Mouse (Mus musculus) liver, postnatal 0 days (tissue): ENCODE measurements around the gene Stx8.

Experiments used
- CTCF ChIP-seq: sonication (generic); IDR thresholded peaks from 2 replicates; pipeline ENCODE4 v1.5.1; 2016; ENCODE audit warnings: antibody characterized with exemption, low read depth
- EP300 ChIP-seq: IDR thresholded peaks from 2 replicates; pipeline ENCODE4 v1.6.1; 2016; ENCODE audit warnings: antibody characterized with exemption, low read depth, mild to moderate bottlenecking

DNA sequence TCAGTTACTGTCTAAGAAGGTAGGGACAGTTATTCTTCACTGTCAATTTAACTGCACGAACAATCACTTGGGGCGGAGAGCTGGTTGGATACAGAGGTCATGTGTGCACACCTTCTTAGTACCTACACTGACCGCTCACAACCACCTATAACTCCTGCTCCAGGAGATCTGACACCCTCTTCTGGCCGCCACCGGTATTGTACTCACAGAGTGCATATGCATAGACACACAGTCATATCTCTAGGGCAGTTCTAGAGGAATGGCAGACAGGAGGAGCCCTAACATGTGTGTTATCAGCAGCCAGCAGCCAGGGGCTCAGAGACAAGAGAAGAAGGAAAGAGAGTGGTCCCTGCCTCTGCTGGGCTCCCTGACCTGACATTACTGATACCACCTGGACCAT lies 265.6 kb downstream of the Stx8 start:
- TF ChIP-seq CTCF: no peak; the same call in 1 of the 2 replicates
- TF ChIP-seq EP300: no peak
